Mouse (Mus musculus) intestine, postnatal 0 days (tissue): ENCODE results near the gene Dock10. TPM values are rescaled to one million over a fixed set of nuclear protein-coding genes. Genes with fewer than 3 reads are reported as not detected.

Experiments
- ATAC-seq: fragments of 200-750 bp; cut with Nextera tagmentation; 2 replicates; pipeline ENCODE4 v1.8.0; 2017; ENCODE audit warnings: mild to moderate bottlenecking, moderate TSS enrichment, moderate library complexity
- H3K27ac ChIP-seq: fragments of 300-500 bp; sonication (generic); 2 replicates; pipeline ENCODE4 v1.5.1; 2014; ENCODE audit warnings: mild to moderate bottlenecking, low read depth, low read length, moderate library complexity
- H3K27me3 ChIP-seq: fragments of 300-500 bp; sonication (generic); replicated peaks from 2 replicates; pipeline ENCODE4 v1.6.1; 2014; ENCODE audit warnings: low read length, mixed read lengths; ENCODE audit not compliant: control insufficient read depth, insufficient read depth
- H3K36me3 ChIP-seq: fragments of 300-500 bp; sonication (generic); 2 replicates; pipeline ENCODE4 v1.6.1; 2014; ENCODE audit warnings: mild to moderate bottlenecking, moderate library complexity; ENCODE audit not compliant: control insufficient read depth, insufficient read depth
- H3K4me1 ChIP-seq: fragments of 300-500 bp; sonication (generic); replicated peaks from 2 replicates; pipeline ENCODE4 v1.6.1; 2014; ENCODE audit warnings: antibody characterized with exemption, low read length, mixed read lengths; ENCODE audit not compliant: control insufficient read depth, insufficient read depth
- H3K4me2 ChIP-seq: fragments of 300-500 bp; sonication (generic); replicated peaks from 2 replicates; pipeline ENCODE4 v1.6.1; 2014; ENCODE audit warnings: low read depth, mild to moderate bottlenecking, moderate library complexity
- H3K4me3 ChIP-seq: fragments of 300-500 bp; sonication (generic); 2 replicates; pipeline ENCODE4 v1.5.1; 2014; ENCODE audit warnings: low read depth, low read length
- H3K9ac ChIP-seq: fragments of 300-500 bp; sonication (generic); 2 replicates; pipeline ENCODE4 v1.6.1; 2014; ENCODE audit warnings: mild to moderate bottlenecking, low read depth, low read length
- H3K9me3 ChIP-seq: fragments of 300-500 bp; sonication (generic); 2 replicates; pipeline ENCODE4 v1.6.1; 2016; ENCODE audit warnings: mixed run types; ENCODE audit not compliant: control insufficient read depth
- CTCF ChIP-seq: sonication (generic); IDR thresholded peaks from 2 replicates; pipeline ENCODE4 v1.5.1; 2016; ENCODE audit warnings: low read depth, mild to moderate bottlenecking, control low read depth, antibody characterized with exemption, moderate library complexity
- WGBS: fragments of 180-500 bp; shearing (Covaris S2); extraction: QIAGEN DNeasy Blood & Tissue Kit; methylation state at CpG from one replicate; pipeline ENCODE4 v1.1.7; 2014; 5-methylcytosine and 5-hydroxymethylcytosine counted together
- polyA plus RNA-seq: library from polyadenylated mRNA; unstranded; fragments of >200 nt; fragmentation: Nextera tagmentation; extraction: Ambion mirVana; gene quantifications from 2 replicates; pipeline ENCODE4 v1.2.1, GENCODE M21; 2015

The Dock10 gene
- polyA plus RNA-seq, 1 experiment from 2014 or later: 2.1 TPM

DNA sequence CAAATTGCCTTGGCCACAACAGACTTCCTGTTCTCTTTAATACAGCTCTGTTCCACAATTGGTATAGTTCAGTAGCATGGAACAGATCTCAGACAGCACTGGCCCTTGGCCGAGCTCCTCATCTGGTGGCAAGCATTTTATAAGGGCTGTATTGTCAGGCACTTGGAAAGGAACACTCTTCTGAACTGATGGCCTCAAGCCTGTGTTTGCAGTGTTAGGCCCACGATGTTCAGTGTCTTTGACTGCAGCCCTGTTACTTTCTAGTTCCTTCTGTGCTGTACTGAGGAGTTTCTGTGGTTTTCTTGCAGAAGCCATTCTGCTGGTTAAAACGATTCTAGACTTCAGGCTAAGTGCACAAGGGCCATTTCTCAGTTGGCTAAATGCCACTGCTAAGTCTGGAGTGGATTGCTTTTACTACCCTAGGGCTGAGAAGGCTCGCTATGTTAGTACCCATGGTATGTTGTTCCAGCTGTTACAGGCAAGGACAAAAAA is 121.1 kb downstream of the Dock10 start:
- ATAC-seq: no peak
- Histone ChIP-seq H3K9me3 (no peaks in the 10 kb centered on the region), H3K4me3 (no peak overlapping the region), H3K27me3 (no peaks in the 10 kb centered on the region), H3K4me2 (no peak overlapping the region), H3K4me1 (no peaks in the 10 kb centered on the region), H3K9ac (no peak overlapping the region), H3K36me3 (no peaks in the 10 kb centered on the region), H3K27ac (no peak overlapping the region)
- TF ChIP-seq CTCF: no peak
- 58% methylated on average over 4 of the region's 4 CpGs for WGBS

DNA sequence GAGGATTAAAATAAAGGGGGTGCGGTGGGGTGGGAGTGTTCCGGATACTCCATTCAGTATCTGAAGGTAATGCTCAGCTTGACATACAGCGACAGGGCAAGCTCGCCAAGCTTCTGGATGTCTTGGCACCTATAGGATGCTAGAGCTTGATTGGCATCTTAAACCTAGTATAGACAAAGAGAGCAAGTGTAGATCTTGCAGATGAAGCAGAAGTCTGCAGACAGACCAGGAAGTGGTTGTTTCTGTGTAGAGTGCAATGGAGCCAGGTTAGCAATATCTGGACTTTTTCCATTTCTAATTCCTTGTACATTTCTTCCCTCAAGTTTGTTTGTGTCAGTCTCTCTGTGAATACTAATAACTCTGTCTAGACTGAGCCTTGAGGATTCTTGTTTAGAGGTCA is 122.5 kb downstream of the Dock10 start:
- TF ChIP-seq CTCF: no peak
- Histone ChIP-seq H3K27ac (no peak overlapping the region), H3K4me2 (no peak overlapping the region), H3K9me3 (no peaks in the 10 kb centered on the region), H3K27me3 (no peaks in the 10 kb centered on the region), H3K4me1 (no peaks in the 10 kb centered on the region), H3K4me3 (no peak overlapping the region), H3K9ac (no peak overlapping the region), H3K36me3 (no peaks in the 10 kb centered on the region)
- ATAC-seq: no peak
- 97% methylated on average over 4 of the region's 4 CpGs for WGBS

- WGBS: 85% methylated on average over 4 of the region's 4 CpGs
- H3K27me3 ChIP-seq: no peaks in the 10 kb centered on the region
- no peak overlapping the region for H3K4me3 ChIP-seq
- no peak for TF ChIP-seq CTCF
- ATAC-seq: no peak
- H3K4me1 ChIP-seq: no peaks in the 10 kb centered on the region
- H3K9me3 ChIP-seq: no peaks in the 10 kb centered on the region
- H3K9ac ChIP-seq: no peak overlapping the region
- H3K27ac ChIP-seq: no peak overlapping the region
- H3K36me3 ChIP-seq: no peaks in the 10 kb centered on the region
- H3K4me2 ChIP-seq: no peak overlapping the region
These were observed 124.8 kb downstream of the Dock10 start for GRCm38 (mm10) chr1:80633536-80633935.

DNA sequence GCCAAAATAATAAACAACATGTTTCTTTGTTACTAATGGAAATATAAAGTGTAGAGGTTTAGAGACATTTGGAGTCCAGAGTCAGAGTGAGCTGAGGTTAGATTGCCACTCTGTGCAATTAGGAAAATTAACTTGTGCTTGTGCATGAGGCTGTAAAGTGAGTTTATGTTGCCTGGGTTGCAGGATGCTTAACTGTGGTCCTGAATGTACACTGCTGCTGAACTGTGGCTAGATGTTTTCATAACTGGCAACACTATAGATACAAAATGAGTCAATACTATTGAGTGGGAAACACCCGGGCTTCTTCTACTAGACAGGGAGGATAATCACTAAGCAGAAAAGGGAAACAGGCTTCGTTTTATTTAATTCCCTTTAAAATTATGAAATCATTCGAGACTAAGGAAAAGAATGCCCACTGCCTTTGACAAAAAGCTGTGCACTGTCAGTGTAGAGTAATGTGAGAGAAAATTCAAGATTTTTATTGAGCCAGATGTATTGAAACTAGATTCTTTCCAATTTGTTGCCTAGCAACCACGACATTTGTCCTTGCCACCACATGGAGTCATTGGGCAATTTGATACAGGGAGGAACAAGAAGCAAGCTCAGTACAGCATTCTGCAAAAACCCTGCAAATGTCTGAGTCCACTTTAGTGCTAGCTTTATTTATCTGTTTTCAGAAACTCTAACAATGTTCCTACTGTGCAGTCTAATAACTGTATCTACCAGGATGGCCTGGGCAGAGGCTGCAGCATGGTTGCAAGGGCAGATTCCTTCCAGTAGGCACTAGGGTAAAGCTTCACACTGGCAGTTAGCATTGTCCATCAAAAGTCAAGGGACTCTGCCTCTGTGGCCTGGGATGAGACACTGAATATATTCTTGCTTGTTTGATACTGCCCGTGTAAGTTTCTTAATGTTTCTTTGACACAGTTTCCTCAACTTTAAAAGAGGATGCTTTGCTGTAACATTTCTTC is 127.9 kb downstream of the Dock10 start:
- no peaks in the 10 kb centered on the region for H3K9me3 ChIP-seq

GRCm38 (mm10) chr1:80628054-80628453 is 130.3 kb downstream of the Dock10 start:
- Histone ChIP-seq H3K27me3 (no peaks in the 10 kb centered on the region), H3K4me2 (no peak overlapping the region), H3K9me3 (no peaks in the 10 kb centered on the region), H3K36me3 (no peaks in the 10 kb centered on the region), H3K9ac (no peak overlapping the region), H3K27ac (no peak overlapping the region), H3K4me1 (no peaks in the 10 kb centered on the region), H3K4me3 (no peak overlapping the region)
- ATAC-seq: no peak
- no peak for TF ChIP-seq CTCF

More for the DNA sequence above, 127.9 kb downstream of the Dock10 start:
- H3K4me1 ChIP-seq: no peaks in the 10 kb centered on the region
- no peak overlapping the region for H3K4me2 ChIP-seq
- ATAC-seq: no peak
- H3K9ac ChIP-seq: no peak overlapping the region
- no peak overlapping the region for H3K4me3 ChIP-seq
- H3K27me3 ChIP-seq: no peaks in the 10 kb centered on the region
- H3K27ac ChIP-seq: no peak overlapping the region
- TF ChIP-seq CTCF: no peak
- 47% methylated on average over 5 of the region's 5 CpGs for WGBS
- no peaks in the 10 kb centered on the region for H3K36me3 ChIP-seq

- H3K36me3 ChIP-seq: no peaks in the 10 kb centered on the region
- H3K4me1 ChIP-seq: no peaks in the 10 kb centered on the region
- H3K9ac ChIP-seq: no peak overlapping the region
- no peaks in the 10 kb centered on the region for H3K9me3 ChIP-seq
- 87% methylated on average over 4 of the region's 4 CpGs for WGBS
- H3K4me3 ChIP-seq: no peak overlapping the region
- no peaks in the 10 kb centered on the region for H3K27me3 ChIP-seq
- no peak overlapping the region for H3K27ac ChIP-seq
- no peak for TF ChIP-seq CTCF
- H3K4me2 ChIP-seq: no peak overlapping the region
- no peak for ATAC-seq
These were observed 131.5 kb downstream of the Dock10 start for GRCm38 (mm10) chr1:80626800-80627199.
